Mouse (Mus musculus): ENCODE data around the gene Csrp1. TPM values are rescaled to one million over a fixed set of nuclear protein-coding genes. Genes with fewer than 3 reads are reported as not detected.
A peak's percentile ranks its signal among the peaks of the same experiment; 100 is the strongest.

Csrp1 gene
- polyA plus RNA-seq, 1 experiment, result 390 TPM

GRCm38 (mm10) chr1:135725936-135726335, 6.1 kb downstream of the Csrp1 start:
- no peaks in the 10 kb centered on the region for H3K27me3 ChIP-seq (ENCODE audit: control insufficient read depth, insufficient read depth, low read length)
- peak overlapping the region; percentile 48 for H3K27ac ChIP-seq (ENCODE audit: control insufficient read depth, insufficient read depth, low read length)
- DNase-seq, result no peak
- TF ChIP-seq CTCF (IDR thresholded peaks at IDR 0.05; ENCODE audit: borderline replicate concordance, control insufficient read depth, extremely low read depth, insufficient read depth, low read length, poor library complexity) (no peak), POLR2A (IDR thresholded peaks at IDR 0.05; ENCODE audit: control insufficient read depth, extremely low read depth, insufficient read depth, low read length, poor library complexity) (no peak)
- H3K4me1 ChIP-seq (replicated peaks; ENCODE audit: control insufficient read depth, insufficient read depth, low read length), result peaks cover 55% of the 10 kb centered on the region
- no peak overlapping the region for H3K4me3 ChIP-seq (ENCODE audit: control insufficient read depth, insufficient read depth, low read length)
- 6% methylated on average over 7 of the region's 7 CpGs for WGBS
- H3K36me3 ChIP-seq (ENCODE audit: control insufficient read depth, insufficient read depth, low read length), result no peaks in the 10 kb centered on the region

GRCm38 (mm10) chr1:135728631-135729366, 8.9 kb downstream of the Csrp1 start:
- under 1% methylated on average over 35 of the region's 35 CpGs for WGBS
- H3K4me3 ChIP-seq (ENCODE audit: control insufficient read depth, insufficient read depth, low read length), result peak overlapping the region; percentile 78
- H3K27me3 ChIP-seq (ENCODE audit: control insufficient read depth, insufficient read depth, low read length), result no peaks in the 10 kb centered on the region
- TF ChIP-seq POLR2A (IDR thresholded peaks at IDR 0.05; ENCODE audit: control insufficient read depth, extremely low read depth, insufficient read depth, low read length, poor library complexity) (peak; percentile 94), CTCF (IDR thresholded peaks at IDR 0.05; ENCODE audit: borderline replicate concordance, control insufficient read depth, extremely low read depth, insufficient read depth, low read length, poor library complexity) (0 out of 2 replicates have a peak, but pooled peaks have one; percentile 42)
- H3K27ac ChIP-seq (ENCODE audit: control insufficient read depth, insufficient read depth, low read length), result peak overlapping the region; percentile 87
- no peaks in the 10 kb centered on the region for H3K36me3 ChIP-seq (ENCODE audit: control insufficient read depth, insufficient read depth, low read length)
- peak; percentile 93 for DNase-seq
- peaks cover 53% of the 10 kb centered on the region for H3K4me1 ChIP-seq (replicated peaks; ENCODE audit: control insufficient read depth, insufficient read depth, low read length)

GRCm38 (mm10) chr1:135729367-135729713, 9.5 kb downstream of the Csrp1 start:
- 0% methylated on average over 11 of the region's 11 CpGs for WGBS
- Histone ChIP-seq H3K27ac (ENCODE audit: control insufficient read depth, insufficient read depth, low read length) (peak overlapping the region; percentile 78), H3K4me3 (ENCODE audit: control insufficient read depth, insufficient read depth, low read length) (peak overlapping the region; percentile 78), H3K36me3 (ENCODE audit: control insufficient read depth, insufficient read depth, low read length) (no peaks in the 10 kb centered on the region), H3K27me3 (ENCODE audit: control insufficient read depth, insufficient read depth, low read length) (no peaks in the 10 kb centered on the region), H3K4me1 (replicated peaks; ENCODE audit: control insufficient read depth, insufficient read depth, low read length) (peaks cover 48% of the 10 kb centered on the region)
- TF ChIP-seq POLR2A (IDR thresholded peaks at IDR 0.05; ENCODE audit: control insufficient read depth, extremely low read depth, insufficient read depth, low read length, poor library complexity) (no peak), CTCF (IDR thresholded peaks at IDR 0.05; ENCODE audit: borderline replicate concordance, control insufficient read depth, extremely low read depth, insufficient read depth, low read length, poor library complexity) (no peak)
- DNase-seq, result no peak

GRCm38 (mm10) chr1:135729821-135730220, 10.0 kb downstream of the Csrp1 start:
- peak overlapping the region; percentile 78 for H3K27ac ChIP-seq (ENCODE audit: control insufficient read depth, insufficient read depth, low read length)
- DNase-seq, result no peak
- no peaks in the 10 kb centered on the region for H3K36me3 ChIP-seq (ENCODE audit: control insufficient read depth, insufficient read depth, low read length)
- 21% methylated on average over 4 of the region's 4 CpGs for WGBS
- H3K4me1 ChIP-seq (replicated peaks; ENCODE audit: control insufficient read depth, insufficient read depth, low read length), result peaks cover 43% of the 10 kb centered on the region
- no peaks in the 10 kb centered on the region for H3K27me3 ChIP-seq (ENCODE audit: control insufficient read depth, insufficient read depth, low read length)
- TF ChIP-seq CTCF (IDR thresholded peaks at IDR 0.05; ENCODE audit: borderline replicate concordance, control insufficient read depth, extremely low read depth, insufficient read depth, low read length, poor library complexity) (no peak), POLR2A (IDR thresholded peaks at IDR 0.05; ENCODE audit: control insufficient read depth, extremely low read depth, insufficient read depth, low read length, poor library complexity) (no peak)
- H3K4me3 ChIP-seq (ENCODE audit: control insufficient read depth, insufficient read depth, low read length), result peak overlapping the region; percentile 78

- no peaks in the 10 kb centered on the region for H3K36me3 ChIP-seq (ENCODE audit: control insufficient read depth, insufficient read depth, low read length)
- peak overlapping the region; percentile 78 for H3K4me3 ChIP-seq (ENCODE audit: control insufficient read depth, insufficient read depth, low read length)
- no peaks in the 10 kb centered on the region for H3K27me3 ChIP-seq (ENCODE audit: control insufficient read depth, insufficient read depth, low read length)
- no peak overlapping the region for H3K27ac ChIP-seq (ENCODE audit: control insufficient read depth, insufficient read depth, low read length)
- DNase-seq, result no peak
- peaks cover 40% of the 10 kb centered on the region for H3K4me1 ChIP-seq (replicated peaks; ENCODE audit: control insufficient read depth, insufficient read depth, low read length)
- TF ChIP-seq CTCF (IDR thresholded peaks at IDR 0.05; ENCODE audit: borderline replicate concordance, control insufficient read depth, extremely low read depth, insufficient read depth, low read length, poor library complexity), result no peak
- TF ChIP-seq POLR2A (IDR thresholded peaks at IDR 0.05; ENCODE audit: control insufficient read depth, extremely low read depth, insufficient read depth, low read length, poor library complexity), result no peak
- 15% methylated on average over 3 of the region's 3 CpGs for WGBS
These were observed 10.4 kb downstream of the Csrp1 start for GRCm38 (mm10) chr1:135730296-135730695.

GRCm38 (mm10) chr1:135731393-135731792, 11.5 kb downstream of the Csrp1 start:
- Histone ChIP-seq H3K4me3 (ENCODE audit: control insufficient read depth, insufficient read depth, low read length) (no peak overlapping the region), H3K36me3 (ENCODE audit: control insufficient read depth, insufficient read depth, low read length) (no peaks in the 10 kb centered on the region), H3K27me3 (ENCODE audit: control insufficient read depth, insufficient read depth, low read length) (no peaks in the 10 kb centered on the region), H3K27ac (ENCODE audit: control insufficient read depth, insufficient read depth, low read length) (no peak overlapping the region), H3K4me1 (replicated peaks; ENCODE audit: control insufficient read depth, insufficient read depth, low read length) (peaks cover 34% of the 10 kb centered on the region)
- TF ChIP-seq CTCF (IDR thresholded peaks at IDR 0.05; ENCODE audit: borderline replicate concordance, control insufficient read depth, extremely low read depth, insufficient read depth, low read length, poor library complexity), result no peak
- no peak for TF ChIP-seq POLR2A (IDR thresholded peaks at IDR 0.05; ENCODE audit: control insufficient read depth, extremely low read depth, insufficient read depth, low read length, poor library complexity)
- DNase-seq, result no peak
- 59% methylated on average over 7 of the region's 7 CpGs for WGBS

Data from thymus, adult 2 months (tissue).